Mouse (Mus musculus) CH12.LX (cell line): ENCODE measurements around the gene Plcb1. TPM values are rescaled to one million over a fixed set of nuclear protein-coding genes. Genes with fewer than 3 reads are reported as not detected.

Source experiments
- DNase-seq: peaks from one replicate; pipeline ENCODE4 v3.0.0-alpha.2; 2013; ENCODE audit errors: extremely low read depth
- H3K27ac ChIP-seq: 2 replicates; pipeline ENCODE4 v1.5.1; 2012; ENCODE audit warnings: low read depth, mild to moderate bottlenecking, control low read depth, moderate library complexity; ENCODE audit not compliant: insufficient read depth
- H3K27me3 ChIP-seq: replicated peaks from 2 replicates; pipeline ENCODE3; 2012; ENCODE audit warnings: inconsistent platforms
- H3K36me3 ChIP-seq, 2 experiments: replicated peaks in 1 of 2; 2 replicates each; pipeline versions ENCODE3 to v1.6.1; 2012; ENCODE audit warnings: inconsistent platforms in 1 of 2, low read length in 1 of 2, mild to moderate bottlenecking in 1 of 2, mixed read lengths in 1 of 2, moderate library complexity in 1 of 2; ENCODE audit not compliant: control insufficient read depth in 1 of 2, insufficient read depth in 1 of 2
- H3K4me1 ChIP-seq, 2 experiments: 2 replicates each; pipeline ENCODE4 v1.6.1; 2012; ENCODE audit warnings: inconsistent platforms in 1 of 2, moderate library complexity in 1 of 2; ENCODE audit not compliant: insufficient read depth in 2 of 2, control insufficient read depth in 1 of 2
- H3K4me2 ChIP-seq: 2 replicates; pipeline ENCODE4 v1.6.1; 2012; ENCODE audit warnings: low read depth, mild to moderate bottlenecking, control low read depth; ENCODE audit not compliant: poor library complexity, insufficient read depth, severe bottlenecking
- H3K4me3 ChIP-seq, 3 experiments: fragments of 150-350 bp in 1 of 3; sonication (generic) in 1 of 3; replicated peaks in 1 of 3; 2 replicates each; pipeline versions ENCODE3 to v1.5.1; 2011 to 2012; ENCODE audit warnings: low read depth in 2 of 3, low read length in 2 of 3, mild to moderate bottlenecking in 2 of 3, moderate library complexity in 2 of 3, control low read depth in 1 of 3, improper control_type of control experiment in 1 of 3, inconsistent platforms in 1 of 3, mixed read lengths in 1 of 3; ENCODE audit not compliant: poor library complexity in 1 of 3
- H3K79me2 ChIP-seq: replicated peaks from 2 replicates; pipeline ENCODE4 v1.6.1; 2012; ENCODE audit warnings: mild to moderate bottlenecking, moderate library complexity; ENCODE audit not compliant: control insufficient read depth, poor library complexity, insufficient read depth, severe bottlenecking; ENCODE audit errors: extremely low read depth
- H3K9ac ChIP-seq: 2 replicates; pipeline ENCODE4 v1.6.1; 2012; ENCODE audit warnings: low read depth, mild to moderate bottlenecking, control low read depth, moderate library complexity; ENCODE audit not compliant: insufficient read depth
- H3K9me3 ChIP-seq: replicated peaks from 2 replicates; pipeline ENCODE3; 2012; ENCODE audit warnings: low read length, inconsistent platforms, mixed read lengths
- EP300 ChIP-seq: IDR thresholded peaks from 2 replicates; pipeline ENCODE4 v1.6.1; 2011; ENCODE audit warnings: low read length, improper control_type of control experiment
- HCFC1 ChIP-seq: IDR thresholded peaks from 2 replicates; pipeline ENCODE4 v1.6.1; 2012; ENCODE audit warnings: low read depth, mild to moderate bottlenecking, inconsistent platforms, low read length, improper control_type of control experiment
- JUND ChIP-seq: conservative IDR thresholded peaks from 2 replicates; pipeline ENCODE4 v1.6.1; 2011; ENCODE audit warnings: low read depth, low read length, improper control_type of control experiment
- MAFK ChIP-seq: IDR thresholded peaks from 2 replicates; pipeline ENCODE4 v1.6.1; 2011; ENCODE audit warnings: low read length, improper control_type of control experiment; ENCODE audit not compliant: insufficient replicate concordance
- MYC ChIP-seq: IDR thresholded peaks from 2 replicates; pipeline ENCODE4 v1.6.1; 2011; ENCODE audit warnings: low read depth, mild to moderate bottlenecking, improper control_type of control experiment, low read length
- POLR2A ChIP-seq: IDR thresholded peaks from 2 replicates; pipeline ENCODE4 v1.6.1; 2011; ENCODE audit warnings: low read depth, mild to moderate bottlenecking, improper control_type of control experiment, low read length
- RCOR1 ChIP-seq: conservative IDR thresholded peaks from 2 replicates; pipeline ENCODE4 v1.6.1; 2012; ENCODE audit warnings: low read depth, mild to moderate bottlenecking, inconsistent platforms, low read length, improper control_type of control experiment
- SIN3A ChIP-seq: IDR thresholded peaks from 2 replicates; pipeline ENCODE4 v1.6.1; 2012; ENCODE audit warnings: low read length, improper control_type of control experiment, inconsistent platforms
- USF1 ChIP-seq: IDR thresholded peaks from 2 replicates; pipeline ENCODE4 v1.6.1; 2014; ENCODE audit warnings: low read depth, mild to moderate bottlenecking, inconsistent platforms, low read length, improper control_type of control experiment
- USF2 ChIP-seq: conservative IDR thresholded peaks from 2 replicates; pipeline ENCODE4 v1.6.1; 2011; ENCODE audit warnings: low read depth, low read length, improper control_type of control experiment
- ZKSCAN1 ChIP-seq: IDR thresholded peaks from 2 replicates; pipeline ENCODE4 v1.6.1; 2012; ENCODE audit warnings: low read depth, inconsistent platforms, low read length, improper control_type of control experiment, borderline replicate concordance
- dilution Hi-C: fragments of 300-500 bp; cut with MboI; formaldehyde crosslinking; loops from 2 replicates; pipeline ENCODE4 v1.14.3; 2020; ENCODE audit warnings: low sequenced_read_pairs; ENCODE audit not compliant: extremely low pct_unique_long_range_greater_than_20kb, extremely low pct_ligation_motif_present
- in situ Hi-C: fragments of 300-500 bp; cut with MboI; formaldehyde crosslinking; loops from 3 replicates; pipeline ENCODE4 v1.14.3; 2019; ENCODE audit warnings: low sequenced_read_pairs, low pct_ligation_motif_present, low pct_unique_long_range_greater_than_20kb, mixed read lengths
- polyA plus RNA-seq: library from polyadenylated mRNA; unstranded; fragments of >175 nt; gene quantifications from 2 replicates; pipeline ENCODE4 v1.2.1, GENCODE M21; 2012; ENCODE audit warnings: low read depth; ENCODE audit not compliant: insufficient read length
- total RNA-seq, 2 experiments: library from RNA; depleted of rRNA; stranded (reverse); fragments of 300-350 nt in 1 of 2; fragments of >200 nt in 1 of 2; gene quantifications; 2 replicates each; pipeline ENCODE4 v1.2.3; 2012 to 2014

Plcb1 gene
- total and polyA plus RNA-seq, 3 experiments = not detected

DNA sequence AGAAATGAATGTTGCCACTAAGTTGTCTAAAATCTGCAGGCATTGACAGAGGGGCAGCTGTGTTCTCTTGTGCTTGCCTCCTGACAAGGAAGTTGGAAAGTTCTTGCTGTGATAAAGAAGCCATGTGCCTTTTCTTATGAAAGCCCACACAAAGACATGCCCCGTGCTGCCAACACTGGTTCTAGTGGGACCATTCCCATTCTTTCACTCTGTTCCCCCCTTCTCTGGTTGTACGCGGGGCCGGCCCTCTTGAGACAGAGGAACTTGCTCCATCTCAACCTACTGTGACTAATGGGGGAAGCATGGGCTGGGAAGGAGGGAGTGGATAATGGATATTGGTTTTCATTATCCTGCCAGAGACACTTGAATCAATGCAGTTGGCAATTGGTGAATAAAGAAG, 315.4 kb downstream of the Plcb1 start:
- H3K36me3 ChIP-seq = no peaks in the 10 kb centered on the region
- no peak overlapping the region for H3K4me2 ChIP-seq
- H3K9me3 ChIP-seq = peaks cover 40% of the 10 kb centered on the region
- in situ Hi-C loops = no loop called here
- H3K4me1 ChIP-seq = no peaks in the 10 kb centered on the region
- no peak overlapping the region for H3K4me3 ChIP-seq
- TF ChIP-seq ZKSCAN1 = no peak
- no peak for TF ChIP-seq MYC
- no peak for TF ChIP-seq SIN3A
- dilution Hi-C loops = no loop called here
- DNase-seq = no peak
- H3K27ac ChIP-seq = no peak overlapping the region
- H3K27me3 ChIP-seq = no peaks in the 10 kb centered on the region
- no peaks in the 10 kb centered on the region for H3K79me2 ChIP-seq
- no peak overlapping the region for H3K9ac ChIP-seq

DNA sequence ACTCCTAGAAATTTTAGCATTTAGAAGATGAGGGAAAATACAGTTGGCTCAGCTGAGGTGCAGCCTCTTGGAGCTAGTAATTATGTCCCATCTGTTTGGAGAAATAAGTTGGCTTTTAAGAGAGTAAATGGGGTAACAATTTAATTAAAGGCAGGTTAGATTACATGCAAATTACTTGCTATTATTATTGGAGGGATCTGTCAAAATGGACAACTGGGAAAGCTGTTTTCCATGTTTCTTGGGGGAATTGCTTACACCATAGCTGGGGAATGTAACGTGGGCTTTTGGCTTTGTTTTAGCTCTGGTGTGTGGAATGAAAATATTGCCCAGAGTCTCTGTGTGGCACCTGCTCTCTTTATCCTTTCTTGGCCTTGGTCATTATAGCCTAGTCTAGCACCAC, 316.1 kb downstream of the Plcb1 start:
- Histone ChIP-seq H3K4me1 (no peaks in the 10 kb centered on the region), H3K27ac (no peak overlapping the region), H3K36me3 (no peaks in the 10 kb centered on the region), H3K4me2 (no peak overlapping the region), H3K4me3 (no peak overlapping the region), H3K9me3 (peaks cover 38% of the 10 kb centered on the region), H3K9ac (no peak overlapping the region), H3K27me3 (no peaks in the 10 kb centered on the region), H3K79me2 (no peaks in the 10 kb centered on the region)
- dilution Hi-C loops = no loop called here
- in situ Hi-C loops = no loop called here
- no peak for DNase-seq
- TF ChIP-seq RCOR1 = no peak
- no peak for TF ChIP-seq USF2
- no peak for TF ChIP-seq SIN3A
- no peak for TF ChIP-seq POLR2A
- TF ChIP-seq HCFC1 = no peak
- TF ChIP-seq JUND = no peak
- TF ChIP-seq EP300 = no peak

DNA sequence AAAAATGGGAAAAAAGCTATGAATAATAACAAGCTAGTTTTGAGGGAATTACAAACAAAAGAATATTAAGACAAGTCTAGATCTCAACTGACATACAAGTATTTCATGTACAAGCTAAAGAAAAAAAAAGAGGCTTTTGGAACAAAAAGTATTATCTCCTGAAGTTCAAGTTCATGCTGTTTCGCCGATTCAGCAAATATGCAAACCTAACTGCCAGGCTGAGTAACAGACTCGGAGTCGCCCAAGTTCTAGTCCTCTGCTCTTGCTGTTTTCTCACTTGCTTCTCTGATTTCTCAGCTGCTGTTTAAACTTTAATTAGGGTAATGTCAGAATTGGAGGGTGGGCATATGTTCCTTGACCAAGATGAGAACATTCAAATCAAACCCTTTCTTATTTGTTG, 320.8 kb downstream of the Plcb1 start:
- TF ChIP-seq USF1 (no peak), MAFK (peak; percentile 83)
- DNase-seq = no peak
- no peak overlapping the region for H3K4me2 ChIP-seq
- no peak overlapping the region for H3K9ac ChIP-seq
- dilution Hi-C loops = no loop called here
- H3K4me3 ChIP-seq = no peak overlapping the region
- H3K36me3 ChIP-seq = no peaks in the 10 kb centered on the region
- in situ Hi-C loops = no loop called here
- H3K27ac ChIP-seq = no peak overlapping the region
- H3K4me1 ChIP-seq = no peaks in the 10 kb centered on the region
- H3K9me3 ChIP-seq = peaks cover 39% of the 10 kb centered on the region
- H3K27me3 ChIP-seq = no peaks in the 10 kb centered on the region
- H3K79me2 ChIP-seq = no peaks in the 10 kb centered on the region
